Mouse (Mus musculus) liver, embryonic 12.5 days (tissue): ENCODE data around the gene Erich6. TPM values are rescaled to one million over a fixed set of nuclear protein-coding genes. Genes with fewer than 3 reads are reported as not detected.
A peak's percentile ranks its signal among the peaks of the same experiment; 100 is the strongest.

Experiments
- ATAC-seq: fragments of 200-750 bp; cut with Nextera tagmentation; 2 replicates; pipeline ENCODE4 v1.8.0; 2017; ENCODE audit warnings: moderate number of reproducible peaks, mild to moderate bottlenecking, moderate library complexity
- H3K27ac ChIP-seq: fragments of 300-500 bp; sonication (generic); 2 replicates; pipeline ENCODE4 v1.5.1; 2016; ENCODE audit warnings: mild to moderate bottlenecking
- H3K27me3 ChIP-seq: fragments of 300-500 bp; sonication (generic); replicated peaks from 2 replicates; pipeline ENCODE4 v1.6.1; 2016; ENCODE audit warnings: mild to moderate bottlenecking, moderate library complexity
- H3K36me3 ChIP-seq: fragments of 300-500 bp; sonication (generic); 2 replicates; pipeline ENCODE4 v1.6.1; 2016; ENCODE audit warnings: mild to moderate bottlenecking, moderate library complexity
- H3K4me1 ChIP-seq: fragments of 300-500 bp; sonication (generic); 2 replicates; pipeline ENCODE4 v1.6.1; 2016
- H3K4me2 ChIP-seq: fragments of 300-500 bp; sonication (generic); 2 replicates; pipeline ENCODE4 v1.6.1; 2016; ENCODE audit warnings: mild to moderate bottlenecking, moderate library complexity
- H3K4me3 ChIP-seq: fragments of 300-500 bp; sonication (generic); 2 replicates; pipeline ENCODE4 v1.5.1; 2016; ENCODE audit warnings: mild to moderate bottlenecking, moderate library complexity
- H3K9ac ChIP-seq: fragments of 300-500 bp; sonication (generic); 2 replicates; pipeline ENCODE4 v1.6.1; 2016; ENCODE audit warnings: mild to moderate bottlenecking, moderate library complexity
- H3K9me3 ChIP-seq: fragments of 300-500 bp; sonication (generic); replicated peaks from 2 replicates; pipeline ENCODE4 v1.6.1; 2016; ENCODE audit warnings: mild to moderate bottlenecking, moderate library complexity
- WGBS: fragments of 180-500 bp; shearing (Covaris S2); methylation state at CpG from one replicate; pipeline ENCODE4 v1.1.7; 2016; ENCODE audit not compliant: insufficient replicate concordance; 5-methylcytosine and 5-hydroxymethylcytosine counted together
- polyA plus RNA-seq: library from polyadenylated mRNA; unstranded; fragments of >200 nt; fragmentation: Nextera tagmentation; extraction: Ambion mirVana; gene quantifications from 2 replicates; pipeline ENCODE4 v1.2.1, GENCODE M21; 2016

The Erich6 gene
- polyA plus RNA-seq, result not detected in 2 replicates

DNA sequence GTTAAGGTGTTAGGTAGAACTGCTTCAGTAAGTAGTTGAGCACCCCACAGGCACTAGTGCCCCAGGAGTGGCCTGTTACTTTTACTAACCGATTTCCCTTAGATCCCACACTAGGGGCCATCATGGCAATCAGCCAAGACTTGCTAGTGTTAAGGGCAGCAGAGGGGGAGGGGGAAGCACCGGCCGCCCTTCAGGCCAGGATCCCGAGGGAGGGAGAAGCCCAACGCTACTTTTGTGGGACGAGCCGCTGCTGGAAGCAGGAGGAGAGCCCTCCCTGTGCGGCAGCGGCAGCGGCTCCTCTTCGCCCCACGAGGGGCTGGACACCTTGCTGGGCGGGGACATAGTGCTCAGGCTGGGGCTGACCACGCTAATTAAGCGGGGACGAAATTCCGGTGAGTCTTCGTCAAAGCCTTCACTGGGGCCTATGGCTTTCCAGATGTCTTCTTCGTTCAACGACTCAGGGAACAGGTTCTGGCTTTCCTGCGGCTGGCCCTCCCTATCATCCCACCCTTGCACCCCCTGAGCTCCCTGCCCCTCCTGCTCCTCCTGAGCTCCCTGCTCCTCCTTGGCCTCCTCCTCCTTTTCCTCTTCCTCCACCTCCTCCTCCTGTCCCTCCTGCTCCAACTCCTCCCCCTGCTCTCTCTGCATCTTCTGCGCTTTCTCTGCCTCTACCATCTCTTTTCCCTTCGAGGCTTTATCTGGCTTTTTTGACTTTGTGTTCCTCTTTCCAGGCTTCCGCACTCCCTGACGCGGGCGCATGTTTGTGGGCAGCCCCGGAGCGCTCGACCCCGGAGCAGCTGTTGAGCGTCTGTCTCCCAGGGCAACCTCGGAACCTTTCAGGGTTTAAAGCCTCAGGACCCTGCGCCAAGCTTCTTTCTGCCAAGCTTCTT, at the start of gene Erich6:
TSS of gene Erich6 (minus strand) at position 802 of the 890 bp plus-strand sequence.
- peak; percentile 47; the same call in 1 of the 2 replicates for ATAC-seq
- Histone ChIP-seq H3K27me3 (no peaks in the 10 kb centered on the region), H3K4me1 (peaks cover 12% of the 10 kb centered on the region), H3K4me2 (peak within 1 kb of the TSS; percentile 71), H3K27ac (no peak within 1 kb of the TSS), H3K36me3 (no peaks in the 10 kb centered on the region), H3K9ac (peak within 1 kb of the TSS; percentile 38; the same call in 1 of the 2 replicates), H3K4me3 (peak within 1 kb of the TSS; percentile 45), H3K9me3 (no peaks in the 10 kb centered on the region)
- 2% methylated on average over 34 of the region's 34 CpGs for WGBS

GRCm38 (mm10) chr3:58686206-58686921, 49.4 kb upstream of the Erich6 start:
- Histone ChIP-seq H3K36me3 (0 out of 2 replicates have a peak, but pooled peaks cover 3% of the 10 kb centered on the region), H3K9ac (no peak overlapping the region), H3K27me3 (peaks cover 8% of the 10 kb centered on the region), H3K9me3 (no peaks in the 10 kb centered on the region), H3K27ac (no peak overlapping the region), H3K4me1 (peaks cover 19% of the 10 kb centered on the region), H3K4me3 (no peak overlapping the region), H3K4me2 (no peak overlapping the region)
- WGBS, result 68% methylated on average over 7 of the region's 7 CpGs
- ATAC-seq, result no peak

DNA sequence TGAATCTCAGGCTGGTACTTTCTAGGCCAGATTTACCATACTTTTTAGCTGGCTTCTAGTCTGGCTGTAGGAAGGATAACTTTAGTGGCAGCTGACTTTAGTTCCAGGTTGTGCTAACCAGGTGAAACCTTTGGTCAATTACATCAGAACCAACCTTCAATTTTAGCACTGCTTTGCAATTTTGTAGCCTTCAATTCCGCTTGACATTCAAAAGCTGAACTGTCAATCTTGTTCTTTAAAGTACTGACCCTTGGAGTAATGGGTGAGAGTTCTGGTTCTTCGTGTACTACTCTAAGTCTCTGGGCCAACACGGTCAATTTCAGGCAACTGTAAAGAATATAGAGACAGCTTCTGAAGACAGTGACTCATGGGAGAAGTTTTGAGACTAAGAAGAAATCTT, 48.4 kb upstream of the Erich6 start:
- 0 out of 2 replicates have a peak, but pooled peaks cover 3% of the 10 kb centered on the region for H3K36me3 ChIP-seq
- H3K4me3 ChIP-seq, result no peak overlapping the region
- no peak overlapping the region for H3K27ac ChIP-seq
- WGBS, result 73% methylated on average over 3 of the region's 3 CpGs
- peaks cover 10% of the 10 kb centered on the region for H3K4me1 ChIP-seq
- H3K9me3 ChIP-seq, result no peaks in the 10 kb centered on the region
- no peak for ATAC-seq
- H3K9ac ChIP-seq, result no peak overlapping the region
- H3K4me2 ChIP-seq, result no peak overlapping the region
- no peaks in the 10 kb centered on the region for H3K27me3 ChIP-seq

- H3K9me3 ChIP-seq, result no peaks in the 10 kb centered on the region
- no peak for ATAC-seq
- H3K4me1 ChIP-seq, result peaks cover 3% of the 10 kb centered on the region; the same call in 1 of the 2 replicates
- no peak overlapping the region for H3K4me3 ChIP-seq
- no peaks in the 10 kb centered on the region for H3K36me3 ChIP-seq
- WGBS, result 73% methylated on average over 7 of the region's 7 CpGs
- no peak overlapping the region for H3K27ac ChIP-seq
- no peak overlapping the region for H3K9ac ChIP-seq
- H3K4me2 ChIP-seq, result no peak overlapping the region
- no peaks in the 10 kb centered on the region for H3K27me3 ChIP-seq
These were observed 46.3 kb upstream of the Erich6 start for GRCm38 (mm10) chr3:58683346-58683745.

GRCm38 (mm10) chr3:58682336-58682735, 45.3 kb upstream of the Erich6 start:
- no peak overlapping the region for H3K4me3 ChIP-seq
- no peaks in the 10 kb centered on the region for H3K27me3 ChIP-seq
- 74% methylated on average over 4 of the region's 4 CpGs for WGBS
- H3K36me3 ChIP-seq, result no peaks in the 10 kb centered on the region
- no peaks in the 10 kb centered on the region for H3K9me3 ChIP-seq
- no peak overlapping the region for H3K9ac ChIP-seq
- peaks cover under 1% of the 10 kb centered on the region; the same call in 1 of the 2 replicates for H3K4me1 ChIP-seq
- H3K27ac ChIP-seq, result no peak overlapping the region
- H3K4me2 ChIP-seq, result no peak overlapping the region
- no peak for ATAC-seq

DNA sequence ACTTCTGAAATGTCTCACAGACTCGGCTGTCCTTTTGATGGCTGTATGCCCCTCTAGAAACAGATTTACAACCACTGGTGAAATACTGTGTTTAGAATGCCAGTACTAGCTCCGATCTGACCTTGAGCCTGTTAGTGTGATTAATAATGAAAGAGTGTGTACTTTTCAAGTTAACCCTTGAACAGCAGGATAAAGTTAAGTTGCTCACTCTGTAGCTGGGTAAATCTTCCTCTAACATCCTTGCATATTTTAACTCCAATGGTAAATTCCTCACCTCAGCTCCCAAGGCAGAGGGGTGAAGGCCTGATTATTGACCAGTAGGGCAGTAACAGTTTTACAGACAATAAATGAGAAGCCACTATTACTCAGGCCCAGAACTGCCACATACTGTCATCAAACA, 44.8 kb upstream of the Erich6 start:
- Histone ChIP-seq H3K4me1 (no peaks in the 10 kb centered on the region; the same call in 1 of the 2 replicates), H3K27me3 (no peaks in the 10 kb centered on the region), H3K9ac (no peak overlapping the region), H3K36me3 (no peaks in the 10 kb centered on the region), H3K4me2 (no peak overlapping the region), H3K27ac (no peak overlapping the region), H3K4me3 (no peak overlapping the region), H3K9me3 (no peaks in the 10 kb centered on the region)
- 63% methylated on average over 2 of the region's 2 CpGs for WGBS
- no peak for ATAC-seq

DNA sequence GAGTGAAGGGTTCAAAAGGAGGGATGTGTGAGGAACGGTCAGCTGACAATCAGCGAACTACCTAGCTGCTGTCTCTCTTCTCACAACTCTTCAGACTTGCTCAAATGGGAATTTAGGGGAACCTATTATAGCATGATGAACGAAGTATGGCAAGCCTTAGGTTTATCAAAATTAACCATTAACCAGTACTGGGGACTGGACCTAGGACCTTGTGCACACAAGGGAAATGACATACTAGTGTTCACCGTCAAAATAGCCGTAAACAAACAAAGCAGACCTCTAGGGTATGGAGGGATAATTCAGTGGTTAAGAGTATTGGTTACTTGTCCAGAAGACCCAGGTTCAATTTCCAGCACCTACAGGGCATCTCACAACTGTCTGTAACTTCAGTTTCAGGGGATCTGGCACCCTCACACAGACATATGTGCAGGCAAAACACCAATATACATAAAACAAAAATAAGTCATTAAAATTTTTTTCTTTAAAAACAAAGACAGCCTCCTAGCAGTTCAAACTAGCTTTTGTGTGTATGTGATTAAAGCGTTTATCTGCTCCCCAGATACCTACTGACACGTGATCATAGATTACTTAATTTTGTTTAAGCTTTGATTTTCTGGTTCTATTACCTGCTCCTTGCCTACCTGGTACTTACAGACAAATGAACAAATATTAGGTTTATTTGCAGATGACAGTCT, 44.1 kb upstream of the Erich6 start:
- peak; percentile 52 for ATAC-seq
- H3K4me3 ChIP-seq, result no peak overlapping the region
- no peaks in the 10 kb centered on the region for H3K27me3 ChIP-seq
- H3K36me3 ChIP-seq, result 0 out of 2 replicates have a peak, but pooled peaks cover 1% of the 10 kb centered on the region
- WGBS, result 68% methylated on average over 7 of the region's 7 CpGs
- no peak overlapping the region for H3K9ac ChIP-seq
- H3K4me2 ChIP-seq, result no peak overlapping the region
- H3K27ac ChIP-seq, result no peak overlapping the region; the same call in 1 of the 2 replicates
- H3K4me1 ChIP-seq, result no peaks in the 10 kb centered on the region; the same call in 1 of the 2 replicates
- H3K9me3 ChIP-seq, result no peaks in the 10 kb centered on the region

- H3K4me1 ChIP-seq, result no peaks in the 10 kb centered on the region; the same call in 1 of the 2 replicates
- no peak overlapping the region for H3K4me3 ChIP-seq
- no peaks in the 10 kb centered on the region for H3K27me3 ChIP-seq
- 62% methylated on average over 4 of the region's 4 CpGs for WGBS
- H3K9me3 ChIP-seq, result no peaks in the 10 kb centered on the region
- no peak overlapping the region for H3K4me2 ChIP-seq
- H3K27ac ChIP-seq, result no peak overlapping the region
- H3K36me3 ChIP-seq, result peaks cover 12% of the 10 kb centered on the region
- H3K9ac ChIP-seq, result no peak overlapping the region
- ATAC-seq, result no peak
These were observed 43.0 kb upstream of the Erich6 start for GRCm38 (mm10) chr3:58679996-58680395.

DNA sequence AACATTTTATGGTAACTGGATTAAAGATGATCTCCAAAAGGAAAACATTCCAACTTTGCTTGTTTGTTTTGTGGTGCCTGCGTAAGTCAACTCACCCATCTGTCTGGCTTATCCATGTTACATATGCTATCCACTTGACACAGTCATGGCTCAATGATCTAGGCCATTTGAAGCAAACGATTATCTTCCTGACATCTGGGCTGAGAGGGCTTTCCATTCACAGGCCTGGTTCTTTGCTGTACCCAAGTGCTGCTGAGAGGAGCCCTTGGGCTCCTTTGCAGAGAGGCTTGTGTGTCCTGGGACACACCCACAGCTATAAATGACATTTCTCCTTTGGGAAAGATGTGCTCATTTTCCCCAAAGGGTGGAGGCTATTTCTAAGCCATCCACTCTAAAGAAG, 41.9 kb upstream of the Erich6 start:
- Histone ChIP-seq H3K9ac (no peak overlapping the region), H3K27me3 (no peaks in the 10 kb centered on the region), H3K27ac (no peak overlapping the region), H3K36me3 (peaks cover 21% of the 10 kb centered on the region), H3K4me2 (no peak overlapping the region), H3K9me3 (no peaks in the 10 kb centered on the region), H3K4me1 (no peaks in the 10 kb centered on the region; the same call in 1 of the 2 replicates), H3K4me3 (no peak overlapping the region)
- no peak for ATAC-seq
- 55% methylated on average over 2 of the region's 2 CpGs for WGBS

DNA sequence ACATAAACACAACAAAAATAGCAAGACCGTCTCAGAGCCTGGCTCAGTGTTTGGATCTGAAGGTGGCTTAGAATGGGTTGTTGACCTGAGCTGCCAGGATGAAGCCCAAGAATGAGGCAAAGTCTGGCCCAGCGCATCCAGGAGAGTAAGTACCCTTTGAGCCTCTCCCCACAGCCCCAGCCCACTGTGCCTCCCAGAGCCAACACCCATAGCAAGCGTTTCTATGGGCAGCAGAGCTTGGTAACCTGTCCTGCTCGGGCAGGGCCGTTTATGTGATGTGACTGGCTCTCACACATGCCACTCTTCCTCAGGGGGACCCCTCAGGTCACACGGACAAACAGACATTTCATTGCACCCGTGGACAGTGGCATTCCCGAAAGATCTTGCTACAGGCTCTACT, 41.4 kb upstream of the Erich6 start:
- ATAC-seq, result no peak

GRCm38 (mm10) chr3:58677615-58678014, 40.6 kb upstream of the Erich6 start:
- Histone ChIP-seq H3K4me2 (no peak overlapping the region), H3K27me3 (no peaks in the 10 kb centered on the region), H3K4me3 (no peak overlapping the region), H3K9ac (no peak overlapping the region), H3K27ac (no peak overlapping the region), H3K36me3 (peaks cover 21% of the 10 kb centered on the region), H3K9me3 (no peaks in the 10 kb centered on the region), H3K4me1 (no peaks in the 10 kb centered on the region; the same call in 1 of the 2 replicates)
- WGBS, result 61% methylated on average over 3 of the region's 3 CpGs
- no peak for ATAC-seq

More for the DNA sequence above, 41.4 kb upstream of the Erich6 start:
- 73% methylated on average over 8 of the region's 8 CpGs for WGBS
- H3K9ac ChIP-seq, result no peak overlapping the region
- H3K27me3 ChIP-seq, result no peaks in the 10 kb centered on the region
- no peaks in the 10 kb centered on the region; the same call in 1 of the 2 replicates for H3K4me1 ChIP-seq
- no peak overlapping the region for H3K4me2 ChIP-seq
- peaks cover 21% of the 10 kb centered on the region for H3K36me3 ChIP-seq
- H3K9me3 ChIP-seq, result no peaks in the 10 kb centered on the region
- H3K27ac ChIP-seq, result no peak overlapping the region
- no peak overlapping the region for H3K4me3 ChIP-seq
